Mouse (Mus musculus): ENCODE measurements around the gene Olfr1151.

Gene Olfr1151

DNA sequence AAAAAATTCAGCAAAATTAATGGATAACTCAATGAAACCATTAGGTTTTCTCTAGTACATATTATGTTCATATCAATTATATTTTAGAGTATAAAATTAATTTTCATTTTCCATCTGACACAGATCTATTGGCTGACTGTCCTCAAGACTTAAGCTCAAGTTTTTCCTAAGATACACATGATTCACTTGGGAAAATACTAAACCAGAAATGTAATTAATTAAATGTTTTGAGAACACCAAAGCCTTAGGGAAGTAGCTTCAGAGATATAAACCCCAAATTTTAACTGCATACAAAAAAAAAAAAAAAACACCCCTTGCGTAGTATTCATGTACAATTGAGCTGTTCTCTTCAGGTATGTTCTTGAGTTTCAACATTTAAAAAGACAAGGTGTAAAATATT is at the start of gene Olfr1151:
Olfr1151 (plus strand) TSS at position 301 of the 400 bp plus-strand sequence.
- no peak for DNase-seq

- no peak for DNase-seq
Observed at GRCm38 (mm10) chr2:87809522-87809921, 46.1 kb upstream of the Olfr1151 start, which contains the start of gene Olfr1145. Olfr1145 (plus strand) TSS chr2:87809822.

- DNase-seq = no peak
Observed at GRCm38 (mm10) chr2:87830233-87830632, 25.4 kb upstream of the Olfr1151 start, which contains the start of gene Olfr1148. Olfr1148 (plus strand) TSS chr2:87830533.

GRCm38 (mm10) chr2:87843693-87844092 is 12.0 kb upstream of the Olfr1151 start, which contains the start of gene Olfr1150-ps1:
Olfr1150-ps1 (plus strand) TSS chr2:87843993.
- no peak for DNase-seq

DNA sequence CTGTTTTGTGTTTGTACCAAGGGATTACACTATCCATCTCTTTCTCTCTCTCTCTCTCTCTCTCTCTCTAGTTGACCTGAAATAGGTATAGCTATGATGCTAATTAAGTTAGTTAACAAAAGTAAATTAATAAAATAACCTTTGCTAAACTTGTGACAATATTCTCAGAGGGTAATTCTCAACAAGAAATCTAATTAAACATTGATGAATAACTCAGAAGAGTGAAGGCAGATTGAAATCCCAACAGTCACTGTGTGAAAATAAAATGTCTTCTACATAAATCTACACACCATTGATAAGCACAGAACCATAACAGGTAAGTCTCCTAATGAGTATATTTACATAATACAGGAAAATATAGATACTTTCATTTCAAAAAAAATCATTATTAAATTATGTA is 10.5 kb downstream of the Olfr1151 start, which contains the start of gene Olfr1152:
Olfr1152 (plus strand) TSS at position 301 of the 400 bp plus-strand sequence.
- DNase-seq = no peak

- DNase-seq = no peak
Observed at GRCm38 (mm10) chr2:87894662-87895061, 39.0 kb downstream of the Olfr1151 start, which contains the start of gene Olfr1153. Olfr1153 (plus strand) TSS chr2:87894962.

DNA sequence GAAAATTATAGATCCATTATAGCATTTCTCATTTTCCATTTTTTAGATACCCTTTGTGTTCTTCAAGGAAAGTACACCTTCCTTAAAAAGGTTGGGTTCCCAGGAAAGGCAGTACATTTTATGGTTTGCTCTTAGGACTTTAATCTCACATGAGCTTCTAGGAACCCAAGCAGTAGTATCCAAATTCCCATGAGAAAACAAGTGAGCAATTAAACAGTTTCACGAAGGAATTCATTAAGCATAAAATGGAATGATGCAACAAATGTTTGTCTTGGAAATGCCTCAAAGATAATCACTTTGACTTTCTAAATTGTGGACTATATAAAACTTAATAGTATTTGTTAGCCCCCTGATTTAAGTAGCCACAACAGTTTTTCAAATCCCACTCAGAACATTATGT is 49.4 kb downstream of the Olfr1151 start, which contains the start of gene Olfr1154:
Olfr1154 (minus strand) TSS at position 101 of the 400 bp plus-strand sequence.
- DNase-seq = no peak
